Mouse (Mus musculus): ENCODE data around the gene Sphk1.

GRCm38 (mm10) chr11:116552194-116552593 lies 21.5 kb downstream of the Sphk1 start:
- TF ChIP-seq ZKSCAN1 (IDR thresholded peaks at IDR 0.05; ENCODE audit: low read depth, low read length), result no peak
- TF ChIP-seq NELFE (IDR thresholded peaks at IDR 0.05; ENCODE audit: low read depth, low read length), result no peak
- no peak for TF ChIP-seq CTCF (IDR thresholded peaks at IDR 0.05 in 2 of 3, conservative IDR thresholded peaks at IDR 0.05 in 1 of 3; ENCODE audit: control insufficient read depth in 1 of 3, insufficient read depth in 1 of 3, low read depth in 2 of 3, low read length in 3 of 3, poor library complexity in 1 of 3, severe bottlenecking in 1 of 3)
- TF ChIP-seq CHD2 (IDR thresholded peaks at IDR 0.05; ENCODE audit: low read length), result no peak
- no peak for TF ChIP-seq POLR2A (IDR thresholded peaks at IDR 0.05; ENCODE audit: control insufficient read depth in 1 of 2, insufficient read depth in 1 of 2, low read depth in 1 of 2, low read length in 2 of 2, poor library complexity in 1 of 2)
- no peak for TF ChIP-seq TAL1 (IDR thresholded peaks at IDR 0.05; ENCODE audit: low read length)
- no peak for TF ChIP-seq UBTF (IDR thresholded peaks at IDR 0.05; ENCODE audit: borderline replicate concordance, insufficient read depth, low read depth, low read length)
- no peak for TF ChIP-seq GATA1 (IDR thresholded peaks at IDR 0.05; ENCODE audit: low read depth, low read length)
- no peak for TF ChIP-seq NRF1 (IDR thresholded peaks at IDR 0.05; ENCODE audit: insufficient read depth, low read depth, low read length, poor library complexity, severe bottlenecking)
- no peak for TF ChIP-seq ELF1 (IDR thresholded peaks at IDR 0.05; ENCODE audit: low read depth, low read length)
